Mouse (Mus musculus) right cerebral cortex, postnatal 10 days (tissue): ENCODE results near the gene Cacna1c.

Source experiments
- DNase-seq, 2 experiments: peaks; one replicate each; pipeline ENCODE4 v3.0.0; 2021; ENCODE audit warnings: low spot score in 2 of 2

Gene Cacna1c

DNA sequence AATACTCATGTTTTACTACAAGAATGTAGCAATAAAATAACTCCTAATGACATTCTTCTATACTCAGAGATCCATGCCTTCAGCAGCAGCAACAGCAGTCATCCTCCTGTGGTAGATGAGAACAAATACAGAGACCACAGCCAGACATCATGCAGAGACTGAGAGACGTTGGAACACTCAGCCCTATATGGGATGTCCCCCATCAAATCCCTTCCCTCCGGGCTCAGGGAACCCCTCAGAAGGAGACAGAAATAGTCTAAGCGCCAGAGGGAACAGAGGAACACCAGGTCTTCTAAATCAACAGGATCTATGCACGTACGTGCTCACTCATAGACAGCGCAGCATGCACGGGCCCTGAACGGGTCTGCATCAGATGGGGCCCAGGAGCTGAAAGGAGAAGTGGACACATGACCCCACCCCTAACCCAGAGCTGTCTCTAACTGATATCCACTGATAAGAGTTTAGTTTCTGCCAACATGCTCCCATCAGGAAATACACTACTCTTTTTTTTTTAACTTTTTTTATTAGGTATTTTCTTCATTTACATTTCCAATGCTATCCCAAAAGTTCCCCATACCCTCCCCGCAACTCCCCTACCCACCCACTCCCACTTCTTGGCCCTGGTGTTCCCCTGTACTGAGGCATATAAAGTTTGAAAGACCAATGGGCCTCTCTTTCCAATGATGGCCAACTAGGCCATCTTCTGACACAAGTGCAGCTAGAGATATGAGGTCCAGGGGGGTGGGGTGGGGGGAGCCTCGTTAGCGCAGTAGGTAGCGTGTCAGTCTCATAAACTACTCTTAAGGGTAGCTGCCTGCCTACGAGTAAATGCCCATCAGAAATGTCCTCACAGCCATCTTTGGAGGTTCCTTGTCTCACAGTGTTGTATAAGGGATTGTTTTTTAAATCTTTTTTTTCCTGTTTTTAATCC lies 182.8 kb downstream of the Cacna1c start:
- no peak for DNase-seq

DNA sequence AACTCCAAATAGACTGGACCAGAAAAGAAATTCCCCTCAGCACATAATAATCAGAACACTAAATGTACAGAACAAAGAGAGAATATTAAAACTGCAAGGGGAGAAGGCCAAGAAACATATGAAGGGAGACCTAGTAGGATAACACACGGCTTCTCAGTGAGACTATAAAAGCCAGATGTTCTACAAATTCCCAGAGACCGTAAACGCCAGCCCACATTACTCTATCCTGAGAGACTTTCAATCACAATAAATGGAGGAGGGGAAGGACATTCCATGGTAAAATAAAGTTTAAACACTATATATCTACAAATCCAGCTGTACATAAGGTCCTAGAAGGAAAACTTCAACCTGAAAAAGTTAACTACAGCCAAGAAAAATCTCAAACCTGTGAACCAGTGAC lies 185.3 kb downstream of the Cacna1c start:
- DNase-seq = no peak

GRCm38 (mm10) chr6:119009526-119009925 lies 186.7 kb downstream of the Cacna1c start:
- no peak for DNase-seq

DNA sequence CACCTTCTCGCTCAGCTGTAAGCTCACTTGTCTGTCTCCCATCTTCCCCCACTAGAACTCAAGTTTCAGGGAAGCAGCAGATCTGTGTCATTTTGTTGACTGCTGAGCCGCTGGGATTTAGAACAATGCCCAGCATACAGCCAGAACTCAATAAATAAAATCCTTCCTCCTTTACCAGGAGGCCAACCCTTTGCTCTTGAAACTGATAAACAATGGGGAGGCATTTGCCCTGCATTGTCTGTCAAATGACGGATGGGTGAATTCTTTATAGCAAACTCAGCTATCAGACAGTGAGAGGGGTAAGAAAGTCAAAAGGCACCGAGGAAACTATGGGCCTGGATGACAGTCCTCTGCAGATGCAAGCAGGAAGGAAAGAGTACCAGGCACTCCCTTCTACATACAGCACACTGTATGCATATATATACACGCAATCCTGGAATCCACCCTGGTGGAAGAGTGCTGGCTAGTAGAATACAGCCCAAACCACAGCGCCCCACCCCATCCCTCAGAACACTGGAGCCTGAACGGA lies 187.5 kb downstream of the Cacna1c start:
- no peak for DNase-seq

- no peak for DNase-seq
Observed at GRCm38 (mm10) chr6:119004596-119004995, 191.6 kb downstream of the Cacna1c start.

- no peak for DNase-seq
Observed at GRCm38 (mm10) chr6:119001442-119001841, 194.8 kb downstream of the Cacna1c start.

- DNase-seq = no peak
Observed at GRCm38 (mm10) chr6:119000255-119000654, 196.0 kb downstream of the Cacna1c start.

DNA sequence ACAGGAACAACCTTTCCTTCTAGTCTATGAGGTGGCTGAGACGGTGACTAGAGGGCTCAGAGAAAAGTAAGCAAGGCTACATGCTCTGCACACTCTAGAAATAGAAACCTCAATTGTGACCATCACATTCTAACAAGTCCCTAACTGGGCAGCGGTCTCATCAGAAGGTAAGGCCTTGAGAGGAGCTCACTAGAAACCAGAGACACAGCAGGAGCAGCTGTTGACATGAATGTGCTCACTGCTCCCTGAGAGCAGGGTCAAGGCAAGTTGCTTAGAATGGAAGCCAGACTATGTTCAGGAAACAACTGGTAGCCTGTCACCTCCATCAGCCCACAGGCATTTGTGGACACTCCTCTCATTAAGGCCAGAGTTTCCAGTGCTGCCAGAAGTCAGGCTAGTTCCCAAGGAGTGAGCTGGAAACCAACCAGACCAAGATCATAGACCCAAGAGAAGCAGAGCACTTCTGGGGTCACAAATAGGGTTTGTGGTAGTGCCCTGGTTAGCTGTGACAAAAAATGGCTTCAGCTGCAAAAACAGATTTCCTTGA lies 196.8 kb downstream of the Cacna1c start:
- no peak for DNase-seq

DNA sequence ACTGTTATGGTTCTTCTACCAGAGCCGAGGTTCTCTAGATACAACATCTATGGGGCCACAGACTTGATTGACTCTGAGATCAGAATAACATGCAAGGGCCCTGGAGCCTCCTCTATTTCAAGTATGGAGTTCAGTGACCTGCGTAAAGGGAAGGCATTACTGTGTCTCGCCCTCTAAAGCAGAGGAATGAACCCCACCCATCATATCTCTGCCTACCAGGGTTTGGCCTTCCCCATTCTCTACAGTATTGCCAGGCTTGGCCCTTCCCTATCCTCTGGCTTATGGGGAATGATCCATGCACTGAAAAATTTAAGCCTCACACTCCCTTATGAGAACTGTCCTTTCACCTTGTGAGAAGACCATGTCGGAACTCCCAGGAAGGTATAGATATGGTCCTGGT lies 198.8 kb downstream of the Cacna1c start:
- no peak for DNase-seq

DNA sequence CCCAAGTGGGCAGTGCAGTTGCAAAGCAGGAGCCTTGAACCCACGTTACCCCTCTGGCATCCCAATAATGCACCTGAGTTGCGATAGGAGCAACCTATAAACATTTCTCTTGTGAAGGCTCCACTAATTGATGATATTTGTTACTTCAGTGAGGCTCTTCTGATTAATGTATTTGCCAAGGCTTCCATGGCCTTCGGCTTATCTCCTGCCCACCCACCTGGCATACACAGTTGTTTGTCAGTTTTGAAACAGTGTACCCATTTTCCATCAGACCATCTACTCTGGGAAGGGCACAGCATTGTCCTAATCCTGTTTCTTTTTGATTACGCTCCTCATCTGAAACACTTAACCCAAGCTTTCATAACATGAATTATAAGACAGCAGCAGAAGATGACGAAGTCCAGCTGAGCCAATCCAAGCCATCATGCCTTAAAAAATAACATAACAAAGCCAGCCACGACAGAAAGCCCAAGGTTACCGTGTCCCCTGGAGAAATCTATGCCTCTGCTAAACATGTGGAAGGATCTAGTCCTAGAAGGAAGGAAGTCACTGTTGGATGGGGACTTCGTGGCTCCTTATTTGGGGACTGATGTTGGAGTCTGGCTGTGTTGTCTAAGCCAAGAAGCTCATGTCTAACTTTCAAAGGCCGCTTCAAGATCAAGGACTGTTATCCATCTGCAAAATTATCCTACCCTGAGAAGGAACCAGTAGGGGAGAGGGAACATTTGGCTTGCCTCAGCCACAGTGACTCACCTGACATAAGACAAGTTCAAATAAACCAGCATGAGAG lies 201.8 kb downstream of the Cacna1c start:
- no peak for DNase-seq

GRCm38 (mm10) chr6:118992391-118992790 lies 203.8 kb downstream of the Cacna1c start:
- DNase-seq = no peak

GRCm38 (mm10) chr6:118989999-118990776 lies 206.0 kb downstream of the Cacna1c start:
- DNase-seq = no peak

DNA sequence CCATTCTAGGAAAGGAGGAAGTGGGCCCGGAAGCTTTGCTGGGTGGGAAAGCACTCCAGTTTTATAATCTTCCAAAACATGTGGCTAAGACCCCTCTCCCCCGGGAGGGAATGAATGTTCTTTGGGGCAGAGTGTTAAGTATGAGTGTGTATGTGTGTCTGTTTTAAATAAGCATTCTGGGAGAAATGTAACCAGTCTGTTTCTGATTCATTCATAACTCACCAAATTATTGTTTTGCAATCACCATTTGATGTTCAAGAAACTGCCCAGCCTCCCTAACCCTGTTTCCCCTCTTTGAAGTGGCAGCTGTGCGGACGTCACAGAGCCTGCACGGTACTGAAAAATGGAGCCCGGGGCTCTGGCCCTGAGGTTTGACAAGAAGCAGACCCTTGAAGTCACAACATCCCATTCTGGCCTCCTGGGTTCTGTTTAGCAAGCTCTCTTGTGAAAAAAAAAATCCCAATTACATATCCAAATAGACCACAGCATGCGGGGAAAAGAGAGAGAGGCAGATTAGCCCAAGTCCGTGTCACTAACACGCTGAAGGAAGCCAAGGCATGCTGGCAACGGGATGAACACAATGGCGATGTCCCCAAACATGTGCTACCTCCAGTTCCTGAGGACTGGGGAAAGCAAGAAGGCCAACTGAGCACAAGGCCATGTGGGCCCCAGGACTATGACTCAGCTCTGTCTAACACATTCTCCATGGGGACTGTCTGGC lies 211.9 kb downstream of the Cacna1c start:
- DNase-seq = no peak

- DNase-seq = no peak
Observed at GRCm38 (mm10) chr6:118983471-118984040, 212.7 kb downstream of the Cacna1c start.

DNA sequence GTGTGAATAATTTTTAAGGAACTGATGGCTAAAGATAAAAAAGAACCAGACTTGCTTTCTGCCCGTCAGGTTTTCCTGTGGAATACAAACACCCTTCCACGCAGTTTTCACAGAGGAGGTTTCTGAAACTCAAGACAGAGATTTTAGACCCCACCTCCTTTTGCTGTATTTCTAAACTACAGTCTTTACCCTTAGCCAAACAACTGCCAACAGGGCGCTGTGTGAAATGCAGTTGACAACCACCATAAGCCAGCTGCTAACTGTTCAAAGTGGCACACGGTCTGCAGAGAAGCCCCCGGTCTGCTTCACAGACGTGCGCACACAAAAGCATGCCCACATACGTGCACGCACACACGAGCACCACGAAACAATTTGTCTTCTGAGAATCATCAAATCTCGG lies 216.0 kb downstream of the Cacna1c start:
- DNase-seq = peak in 1 of 2 experiments; percentile 48

GRCm38 (mm10) chr6:118977443-118978271 lies 218.6 kb downstream of the Cacna1c start:
- peak; percentile 67 to 90 for DNase-seq

GRCm38 (mm10) chr6:118976617-118977016 lies 219.6 kb downstream of the Cacna1c start:
- DNase-seq = peak in 1 of 2 experiments; percentile 37

DNA sequence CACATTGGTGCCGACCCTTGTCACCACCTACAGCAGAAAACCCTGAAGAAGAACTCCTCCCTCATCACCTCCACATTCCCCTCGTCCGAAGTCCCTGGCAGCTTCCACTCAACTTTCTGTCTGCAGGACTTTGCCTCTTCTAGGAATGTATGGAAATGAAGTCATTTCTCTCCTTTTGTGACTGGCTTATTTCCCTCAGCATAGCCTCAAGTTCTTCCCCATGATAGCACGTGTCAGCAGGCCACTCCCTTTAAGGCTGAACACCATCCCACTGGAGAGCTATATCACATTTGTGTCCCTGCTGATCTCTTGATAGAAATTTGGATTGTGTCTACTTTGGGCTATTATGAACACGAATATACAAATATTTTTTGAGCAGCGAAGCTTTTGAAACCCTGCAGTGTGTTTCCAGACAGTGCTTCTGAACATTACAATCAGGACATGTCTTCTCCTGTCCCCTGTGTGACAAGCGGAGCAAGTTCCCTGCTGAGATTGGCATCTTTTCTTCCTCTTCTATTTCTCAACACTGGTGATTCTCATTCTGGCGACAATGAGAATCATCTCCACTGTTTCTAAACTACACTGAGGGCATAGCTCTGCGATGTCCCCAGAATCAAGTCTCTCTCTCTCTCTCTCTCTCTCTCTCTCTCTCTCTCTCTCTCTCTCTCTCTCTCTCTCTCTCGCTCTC lies 224.2 kb downstream of the Cacna1c start:
- no peak for DNase-seq

DNA sequence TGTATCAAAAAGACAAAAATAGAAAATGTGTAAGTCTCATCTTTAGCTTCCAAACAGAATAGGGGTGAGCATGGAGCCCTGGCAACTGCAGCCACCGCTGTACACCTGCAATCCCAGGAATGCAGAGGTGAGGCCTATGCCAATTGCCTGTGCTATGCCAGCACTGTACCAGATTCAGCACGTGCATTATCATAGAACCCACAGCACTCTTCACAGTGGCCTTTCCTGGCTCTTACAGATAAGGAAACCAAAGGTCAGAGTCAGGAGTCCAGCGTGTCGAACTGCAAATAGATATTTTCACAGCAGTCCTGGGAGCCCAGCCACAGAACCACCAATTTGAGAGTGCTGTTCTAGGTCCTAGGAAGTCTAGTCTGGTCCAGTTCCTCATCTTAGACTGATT lies 227.4 kb downstream of the Cacna1c start:
- DNase-seq = no peak
